Mouse (Mus musculus) adrenal gland, adult 8-10 months (tissue): ENCODE data around the gene Alkal2. TPM values are rescaled to one million over a fixed set of nuclear protein-coding genes. Genes with fewer than 3 reads are reported as not detected.

ENCODE experiments used
- DNase-seq: peaks from one replicate; pipeline ENCODE4 v3.0.0; 2022
- total RNA-seq, 4 experiments: library from RNA; stranded (reverse); gene quantifications; 2 replicates each; pipeline ENCODE4 v1.2.4; 2022

Gene Alkal2
- total RNA-seq, 4 experiments from 2014 or later, result 0.17 TPM; not detected in 3

- no peak for DNase-seq
Observed at GRCm38 (mm10) chr12:30928182-30928581, 44.1 kb downstream of the Alkal2 start.

- no peak for DNase-seq
Observed at GRCm38 (mm10) chr12:30933299-30933698, 49.2 kb downstream of the Alkal2 start.

GRCm38 (mm10) chr12:30936899-30937298 is 52.8 kb downstream of the Alkal2 start:
- no peak for DNase-seq

Other genes with a start within 250 kb of the Alkal2 start
- 10 to 100 TPM; 58.7 to 73.5 (median 59.3) TPM for gene Acp1, start 27.3 kb downstream of the Alkal2 start, total RNA-seq
- 1 to 10 TPM; 3.1 to 4.1 (median 3.8) TPM for gene Sh3yl1, start 27.3 kb downstream of the Alkal2 start, total RNA-seq
- 1 to 10 TPM in 2 of 4 experiments, under 1 TPM in 2; 0.56 to 1.2 (median 0.86) TPM for gene Fam110c, start 189.5 kb downstream of the Alkal2 start, total RNA-seq